Mouse (Mus musculus) myocyte (in vitro differentiated cells): ENCODE results near the gene Egf. TPM values are rescaled to one million over a fixed set of nuclear protein-coding genes. Genes with fewer than 3 reads are reported as not detected.

Experiments
- H3K27me3 ChIP-seq: one replicate; pipeline ENCODE4 v1.6.1; 2011; ENCODE audit not compliant: control insufficient read depth, insufficient read depth, insufficient read length
- H3K36me3 ChIP-seq: one replicate; pipeline ENCODE4 v1.6.1; 2011; ENCODE audit not compliant: control insufficient read depth, insufficient read depth
- H3K4me2 ChIP-seq: one replicate; pipeline ENCODE4 v1.6.1; 2011; ENCODE audit warnings: low read depth, control low read depth
- H3K4me3 ChIP-seq: one replicate; pipeline ENCODE4 v1.5.1; 2011; ENCODE audit warnings: mild to moderate bottlenecking, control low read depth, moderate library complexity
- H3K79me2 ChIP-seq: one replicate; pipeline ENCODE4 v1.6.1; 2011; ENCODE audit not compliant: control insufficient read depth, insufficient read depth
- H3ac ChIP-seq: one replicate; pipeline ENCODE4 v1.6.1; 2011; ENCODE audit not compliant: control insufficient read depth, insufficient read length
- CEBPB ChIP-seq: IDR thresholded peaks from 2 replicates; pipeline ENCODE4 v1.6.1; 2011; ENCODE audit warnings: mild to moderate bottlenecking, moderate library complexity; ENCODE audit not compliant: poor library complexity, insufficient read depth, severe bottlenecking
- E2F4 ChIP-seq: IDR thresholded peaks from one replicate; pipeline ENCODE4 v1.6.1; 2011; ENCODE audit warnings: mild to moderate bottlenecking, control low read depth, moderate library complexity; ENCODE audit not compliant: insufficient read depth
- MAX ChIP-seq: IDR thresholded peaks from one replicate; pipeline ENCODE4 v1.6.1; 2011; ENCODE audit warnings: low read depth, mild to moderate bottlenecking, control low read depth
- MYOD1 ChIP-seq, 3 experiments: IDR thresholded peaks; one replicate each; pipeline ENCODE4 v1.6.1; 2011; ENCODE audit warnings: control low read depth in 2 of 3, low read depth in 2 of 3, mild to moderate bottlenecking in 2 of 3, moderate library complexity in 1 of 3; ENCODE audit not compliant: insufficient read length in 2 of 3, control insufficient read depth in 1 of 3
- MYOG ChIP-seq, 3 experiments: IDR thresholded peaks; one replicate each; pipeline ENCODE4 v1.6.1; 2011; ENCODE audit warnings: control low read depth in 2 of 3, low read depth in 2 of 3, mild to moderate bottlenecking in 2 of 3; ENCODE audit not compliant: insufficient read length in 2 of 3, control insufficient read depth in 1 of 3, insufficient read depth in 1 of 3
- POLR2A ChIP-seq: IDR thresholded peaks from one replicate; pipeline ENCODE4 v1.6.1; 2011; ENCODE audit warnings: low read depth, mild to moderate bottlenecking, control low read depth, moderate library complexity; ENCODE audit not compliant: insufficient read length
- POLR2AphosphoS2 ChIP-seq: IDR thresholded peaks from one replicate; pipeline ENCODE4 v1.6.1; 2011; ENCODE audit warnings: low read depth, control low read depth; ENCODE audit not compliant: insufficient read length
- REST ChIP-seq: IDR thresholded peaks from one replicate; pipeline ENCODE4 v1.6.1; 2011; ENCODE audit warnings: mild to moderate bottlenecking, control low read depth, moderate library complexity; ENCODE audit not compliant: insufficient read depth, insufficient read length
- SRF ChIP-seq: IDR thresholded peaks from one replicate; pipeline ENCODE4 v1.6.1; 2011; ENCODE audit warnings: low read depth; ENCODE audit not compliant: control insufficient read depth, insufficient read length
- TCF12 ChIP-seq: IDR thresholded peaks from one replicate; pipeline ENCODE4 v1.6.1; 2011; ENCODE audit warnings: mild to moderate bottlenecking, control low read depth; ENCODE audit not compliant: poor library complexity, insufficient read depth, severe bottlenecking
- TCF3 ChIP-seq: IDR thresholded peaks from one replicate; pipeline ENCODE4 v1.6.1; 2011; ENCODE audit warnings: low read depth, control low read depth; ENCODE audit not compliant: insufficient read length
- USF1 ChIP-seq: IDR thresholded peaks from one replicate; pipeline ENCODE4 v1.6.1; 2011; ENCODE audit warnings: low read depth, mild to moderate bottlenecking, control low read depth, moderate library complexity
- polyA plus RNA-seq: library from polyadenylated mRNA; unstranded; fragments of >200 nt; fragmentation: generic; extraction: Trizol; gene quantifications from one replicate; pipeline ENCODE4 v1.2.1, GENCODE M21; 2012; ENCODE audit warnings: missing spikeins

The Egf gene
- polyA plus RNA-seq, 1 experiment = 0.38 TPM

GRCm38 (mm10) chr3:129658776-129659175 lies 96.3 kb downstream of the Egf start:
- Histone ChIP-seq H3K4me3 (no peak overlapping the region), H3K27me3 (no peaks in the 10 kb centered on the region), H3K4me2 (no peak overlapping the region), H3K36me3 (no peaks in the 10 kb centered on the region), H3K79me2 (no peaks in the 10 kb centered on the region), H3ac (no peak overlapping the region)
- no peak for TF ChIP-seq REST
- no peak for TF ChIP-seq POLR2A
- no peak for TF ChIP-seq USF1
- TF ChIP-seq MYOD1 (IDR thresholded peaks at IDR 0.05; ENCODE audit: control insufficient read depth in 1 of 3, insufficient read length in 2 of 3, low read depth in 2 of 3) = no peak
- TF ChIP-seq MAX = no peak
- TF ChIP-seq TCF12 = no peak
- TF ChIP-seq MYOG (IDR thresholded peaks at IDR 0.05; ENCODE audit: control insufficient read depth in 1 of 3, insufficient read depth in 1 of 3, insufficient read length in 2 of 3, low read depth in 2 of 3) = no peak

- no peaks in the 10 kb centered on the region for H3K79me2 ChIP-seq
- H3K4me3 ChIP-seq = no peak overlapping the region
- TF ChIP-seq MYOD1 (IDR thresholded peaks at IDR 0.05; ENCODE audit: control insufficient read depth in 1 of 3, insufficient read length in 2 of 3, low read depth in 2 of 3) (no peak), CEBPB (no peak), REST (no peak), TCF12 (no peak), MAX (no peak), TCF3 (no peak), POLR2A (no peak), SRF (no peak), USF1 (no peak), E2F4 (no peak)
- H3ac ChIP-seq = no peak overlapping the region
- H3K27me3 ChIP-seq = no peaks in the 10 kb centered on the region
- no peaks in the 10 kb centered on the region for H3K36me3 ChIP-seq
- no peak overlapping the region for H3K4me2 ChIP-seq
These were observed 97.3 kb downstream of the Egf start for GRCm38 (mm10) chr3:129657775-129658174.

DNA sequence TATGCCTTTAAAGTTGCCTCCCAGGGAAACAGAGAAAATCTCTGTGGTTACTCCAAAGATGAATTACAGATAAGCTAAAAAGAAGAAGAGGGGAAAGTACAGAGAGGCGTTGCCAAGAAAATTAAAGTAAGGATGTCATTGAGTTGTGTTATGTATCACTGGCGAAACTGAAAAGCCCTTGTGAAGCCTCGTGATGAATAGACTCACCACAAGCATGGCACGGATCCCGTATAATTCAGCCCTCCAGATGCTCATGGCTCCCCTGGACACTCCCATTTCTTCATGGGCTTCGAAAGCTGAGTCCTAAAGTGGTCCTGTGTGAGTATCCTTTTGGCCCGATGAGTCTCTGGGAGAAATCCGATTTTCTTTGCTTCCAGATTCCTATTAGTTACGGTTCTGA lies 97.9 kb downstream of the Egf start:
- H3K79me2 ChIP-seq = no peaks in the 10 kb centered on the region
- no peak for TF ChIP-seq MAX
- no peak for TF ChIP-seq SRF
- TF ChIP-seq MYOG (IDR thresholded peaks at IDR 0.05; ENCODE audit: control insufficient read depth in 1 of 3, insufficient read depth in 1 of 3, insufficient read length in 2 of 3, low read depth in 2 of 3) = no peak
- no peak for TF ChIP-seq TCF12
- TF ChIP-seq MYOD1 (IDR thresholded peaks at IDR 0.05; ENCODE audit: control insufficient read depth in 1 of 3, insufficient read length in 2 of 3, low read depth in 2 of 3) = no peak
- TF ChIP-seq CEBPB = no peak
- TF ChIP-seq USF1 = no peak
- TF ChIP-seq E2F4 = no peak
- no peaks in the 10 kb centered on the region for H3K27me3 ChIP-seq
- H3K4me2 ChIP-seq = peak overlapping the region; percentile 35
- no peak overlapping the region for H3ac ChIP-seq
- no peaks in the 10 kb centered on the region for H3K36me3 ChIP-seq
- H3K4me3 ChIP-seq = no peak overlapping the region

DNA sequence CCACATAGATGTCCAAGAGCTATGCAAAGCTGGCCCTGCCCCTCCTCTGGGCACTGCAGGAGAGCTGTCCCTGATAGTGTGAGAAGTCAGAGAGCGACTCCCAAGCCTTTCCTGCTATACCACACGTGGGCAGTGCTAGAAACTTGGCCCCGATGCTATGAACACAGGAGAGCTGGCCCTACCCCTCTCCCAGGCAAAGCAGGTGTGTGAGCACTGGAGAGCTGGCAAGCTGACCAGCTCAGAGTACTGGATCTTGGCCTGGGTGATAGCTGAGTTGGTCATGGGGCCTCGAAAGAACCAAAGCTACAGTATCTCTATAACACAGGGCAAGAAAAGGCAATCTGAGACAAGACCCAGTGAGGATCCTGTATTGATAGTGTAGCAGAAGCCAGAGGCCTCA lies 98.6 kb downstream of the Egf start:
- Histone ChIP-seq H3K36me3 (no peaks in the 10 kb centered on the region), H3K4me3 (no peak overlapping the region), H3K4me2 (peak overlapping the region; percentile 35), H3K79me2 (no peaks in the 10 kb centered on the region), H3ac (no peak overlapping the region), H3K27me3 (no peaks in the 10 kb centered on the region)
- TF ChIP-seq TCF3 (no peak), CEBPB (no peak), MYOD1 (IDR thresholded peaks at IDR 0.05; ENCODE audit: control insufficient read depth in 1 of 3, insufficient read length in 2 of 3, low read depth in 2 of 3) (peak in 1 of 3 experiments; percentile 18), USF1 (no peak), E2F4 (no peak), REST (no peak), SRF (no peak), POLR2AphosphoS2 (no peak)

DNA sequence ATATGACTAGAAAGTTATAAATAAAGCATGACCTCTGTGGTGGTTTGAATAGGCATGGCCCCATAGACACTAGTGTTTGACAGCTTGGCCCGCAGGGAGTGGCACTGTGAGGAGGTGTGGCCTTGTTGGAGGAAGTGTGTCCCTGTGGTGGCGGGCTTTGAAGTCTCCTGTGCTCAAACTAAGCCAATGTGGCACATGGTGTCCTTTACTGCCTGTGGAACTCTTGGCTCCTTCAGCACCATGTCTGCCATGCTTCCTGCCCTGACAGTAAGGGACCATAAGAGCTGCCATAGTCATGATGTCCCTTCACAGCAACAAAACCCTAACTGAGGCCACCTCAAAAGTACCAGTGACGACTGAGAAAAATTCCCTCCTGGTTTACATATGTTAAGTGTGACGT lies 102.6 kb downstream of the Egf start:
- peak overlapping the region; percentile 34 for H3K4me2 ChIP-seq
- no peaks in the 10 kb centered on the region for H3K27me3 ChIP-seq
- no peaks in the 10 kb centered on the region for H3K79me2 ChIP-seq
- no peak overlapping the region for H3K4me3 ChIP-seq
- TF ChIP-seq TCF12 = no peak
- no peak for TF ChIP-seq MYOD1 (IDR thresholded peaks at IDR 0.05; ENCODE audit: control insufficient read depth in 1 of 3, insufficient read length in 2 of 3, low read depth in 2 of 3)
- TF ChIP-seq CEBPB = no peak
- no peak for TF ChIP-seq TCF3
- TF ChIP-seq POLR2A = no peak
- TF ChIP-seq POLR2AphosphoS2 = no peak
- TF ChIP-seq MAX = no peak
- H3K36me3 ChIP-seq = no peaks in the 10 kb centered on the region
- no peak overlapping the region for H3ac ChIP-seq

- Histone ChIP-seq H3K79me2 (no peaks in the 10 kb centered on the region), H3K4me2 (peak overlapping the region; percentile 34), H3K4me3 (no peak overlapping the region), H3ac (no peak overlapping the region), H3K36me3 (no peaks in the 10 kb centered on the region), H3K27me3 (no peaks in the 10 kb centered on the region)
- TF ChIP-seq REST = no peak
- no peak for TF ChIP-seq SRF
- TF ChIP-seq CEBPB = no peak
- no peak for TF ChIP-seq MYOD1 (IDR thresholded peaks at IDR 0.05; ENCODE audit: control insufficient read depth in 1 of 3, insufficient read length in 2 of 3, low read depth in 2 of 3)
- TF ChIP-seq MAX = no peak
- TF ChIP-seq POLR2AphosphoS2 = no peak
- TF ChIP-seq E2F4 = no peak
- no peak for TF ChIP-seq USF1
- no peak for TF ChIP-seq TCF3
- no peak for TF ChIP-seq TCF12
These were observed 103.4 kb downstream of the Egf start for GRCm38 (mm10) chr3:129651765-129652164.
